Mouse (Mus musculus) limb, embryonic 10.5 days (tissue): Measurements from ENCODE around the gene Gm6993. TPM values are rescaled to one million over a fixed set of nuclear protein-coding genes. Genes with fewer than 3 reads are reported as not detected.

Experiments
- DNase-seq: peaks from one replicate; pipeline ENCODE4 v3.0.0-alpha.2; 2017; ENCODE audit warnings: low spot score
- H3K27ac ChIP-seq: fragments of 300-500 bp; sonication (generic); 2 replicates; pipeline ENCODE4 v1.5.1; 2016; ENCODE audit warnings: mild to moderate bottlenecking
- H3K27me3 ChIP-seq: fragments of 300-500 bp; sonication (generic); 2 replicates; pipeline ENCODE4 v1.6.1; 2016; ENCODE audit warnings: low read depth, mild to moderate bottlenecking; ENCODE audit not compliant: poor library complexity, severe bottlenecking
- H3K36me3 ChIP-seq: fragments of 300-500 bp; sonication (generic); 2 replicates; pipeline ENCODE4 v1.6.1; 2016; ENCODE audit warnings: mild to moderate bottlenecking, moderate library complexity
- H3K4me1 ChIP-seq: fragments of 300-500 bp; sonication (generic); 2 replicates; pipeline ENCODE4 v1.6.1; 2016
- H3K4me3 ChIP-seq: fragments of 300-500 bp; sonication (generic); 2 replicates; pipeline ENCODE4 v1.5.1; 2016; ENCODE audit warnings: mild to moderate bottlenecking, moderate library complexity
- H3K9me3 ChIP-seq: fragments of 300-500 bp; sonication (generic); replicated peaks from 2 replicates; pipeline ENCODE4 v1.6.1; 2016; ENCODE audit warnings: mild to moderate bottlenecking
- WGBS: fragments of 180-500 bp; shearing (Covaris S2); methylation state at CpG from one replicate; pipeline ENCODE4 v1.1.7; 2016; 5-methylcytosine and 5-hydroxymethylcytosine counted together
- polyA plus RNA-seq: library from polyadenylated mRNA; unstranded; fragments of >200 nt; fragmentation: Nextera tagmentation; extraction: Ambion mirVana; gene quantifications from 2 replicates; pipeline ENCODE4 v1.2.1, GENCODE M21; 2016

Gene Gm6993
- polyA plus RNA-seq, 1 experiment from 2014 or later: not detected

DNA sequence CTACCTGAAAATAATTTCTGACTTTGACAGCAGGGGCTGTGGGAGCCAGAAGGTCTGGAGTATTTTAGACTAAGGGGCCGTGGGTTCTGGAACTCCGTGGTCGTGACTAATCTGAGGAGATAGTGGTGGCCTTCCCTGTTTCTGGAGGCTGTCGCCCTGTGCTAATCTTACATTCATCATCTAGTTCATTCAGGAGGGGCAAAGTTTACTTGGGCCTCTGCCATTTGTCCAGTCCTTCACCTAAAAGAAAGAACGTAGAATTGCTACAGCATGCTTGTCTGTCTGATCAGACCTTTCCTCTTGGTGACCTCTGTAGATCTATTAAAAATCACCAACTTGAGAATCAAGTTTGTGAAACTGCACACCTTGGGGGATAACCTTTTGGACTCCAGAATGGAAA is 41.7 kb downstream of the Gm6993 start:
- H3K4me3 ChIP-seq: no peak overlapping the region
- no peaks in the 10 kb centered on the region for H3K9me3 ChIP-seq
- no peaks in the 10 kb centered on the region for H3K4me1 ChIP-seq
- DNase-seq: no peak
- H3K36me3 ChIP-seq: peaks cover 99% of the 10 kb centered on the region
- 89% methylated on average over 5 of the region's 5 CpGs for WGBS
- no peaks in the 10 kb centered on the region for H3K27me3 ChIP-seq
- no peak overlapping the region for H3K27ac ChIP-seq

GRCm38 (mm10) chr12:31283131-31283530 is 42.6 kb downstream of the Gm6993 start:
- Histone ChIP-seq H3K4me3 (no peak overlapping the region), H3K27ac (no peak overlapping the region), H3K9me3 (no peaks in the 10 kb centered on the region), H3K27me3 (no peaks in the 10 kb centered on the region), H3K4me1 (no peaks in the 10 kb centered on the region), H3K36me3 (peaks cover 99% of the 10 kb centered on the region)
- DNase-seq: no peak
- whole genome bisulfite sequencing: 93% methylated on average over 4 of the region's 4 CpGs

DNA sequence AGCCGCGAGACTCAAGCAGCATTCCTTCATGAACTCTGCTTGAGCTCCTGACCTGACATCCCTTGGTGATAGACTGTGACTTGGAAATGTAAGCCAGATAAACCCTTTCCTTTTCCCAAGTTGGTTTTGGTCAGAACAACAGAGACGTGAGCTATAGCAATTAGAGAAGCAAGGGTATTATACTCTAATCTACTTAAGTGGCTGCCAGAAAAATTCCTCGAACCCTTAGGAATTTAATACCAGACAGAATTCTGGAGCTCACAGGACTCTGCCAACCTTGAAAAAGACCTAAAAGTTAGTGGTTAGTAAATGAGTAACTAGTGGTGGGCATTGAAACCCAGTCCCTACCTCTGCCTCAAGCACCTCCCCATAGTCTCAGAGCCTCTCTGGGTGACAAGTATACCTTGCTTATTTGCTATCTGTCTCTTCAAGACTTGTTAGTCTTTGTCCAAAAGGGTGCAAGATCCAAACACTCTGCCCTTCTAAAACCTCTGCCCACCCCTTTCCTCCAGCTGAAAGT is 43.1 kb downstream of the Gm6993 start:
- Histone ChIP-seq H3K4me3 (no peak overlapping the region), H3K9me3 (no peaks in the 10 kb centered on the region), H3K4me1 (no peaks in the 10 kb centered on the region), H3K27ac (no peak overlapping the region), H3K27me3 (no peaks in the 10 kb centered on the region), H3K36me3 (peaks cover 99% of the 10 kb centered on the region)
- WGBS: 87% methylated on average over 4 of the region's 4 CpGs
- DNase-seq: no peak

GRCm38 (mm10) chr12:31289046-31289445 is 48.5 kb downstream of the Gm6993 start:
- H3K4me3 ChIP-seq: no peak overlapping the region
- H3K9me3 ChIP-seq: no peaks in the 10 kb centered on the region
- H3K27ac ChIP-seq: no peak overlapping the region
- no peaks in the 10 kb centered on the region for H3K27me3 ChIP-seq
- peaks cover 95% of the 10 kb centered on the region for H3K36me3 ChIP-seq
- no peak for DNase-seq
- 90% methylated on average over 10 of the region's 10 CpGs for WGBS
- H3K4me1 ChIP-seq: peaks cover 6% of the 10 kb centered on the region

Other genes with a start within 250 kb of the Gm6993 start
- gene Fam110c, start 166.9 kb upstream of the Gm6993 start, polyA plus RNA-seq: 0.13 and 0.15 TPM in 2 replicates
- 40.5 and 44.6 TPM in 2 replicates for gene Lamb1, start 24.5 kb downstream of the Gm6993 start, polyA plus RNA-seq
- gene Dld, start 110.7 kb downstream of the Gm6993 start, polyA plus RNA-seq: 129 and 155 TPM in 2 replicates
- not detected in 2 replicates for gene Slc26a3, start 150.1 kb downstream of the Gm6993 start, polyA plus RNA-seq